Mouse (Mus musculus) lung, embryonic 14.5 days (tissue): ENCODE measurements around the gene Tigit. TPM values are rescaled to one million over a fixed set of nuclear protein-coding genes. Genes with fewer than 3 reads are reported as not detected.
A peak's percentile ranks its signal among the peaks of the same experiment; 100 is the strongest.

Source experiments
- ATAC-seq: fragments of 200-750 bp; cut with Nextera tagmentation; 2 replicates; pipeline ENCODE4 v1.8.0; 2017; ENCODE audit warnings: mild to moderate bottlenecking, moderate TSS enrichment, moderate library complexity; ENCODE audit not compliant: insufficient read depth
- DNase-seq: peaks from one replicate; pipeline ENCODE4 v3.0.0-alpha.2; 2015
- H3K27ac ChIP-seq: fragments of 300-500 bp; sonication (generic); 2 replicates; pipeline ENCODE4 v1.5.1; 2014; ENCODE audit warnings: low read depth, mild to moderate bottlenecking, moderate library complexity
- H3K27me3 ChIP-seq: fragments of 300-500 bp; sonication (generic); 2 replicates; pipeline ENCODE4 v1.6.1; 2014; ENCODE audit warnings: low read length, control low read depth; ENCODE audit not compliant: insufficient read depth
- H3K36me3 ChIP-seq: fragments of 300-500 bp; sonication (generic); 2 replicates; pipeline ENCODE4 v1.6.1; 2014; ENCODE audit warnings: control low read depth; ENCODE audit not compliant: insufficient read depth
- H3K4me1 ChIP-seq: fragments of 300-500 bp; sonication (generic); 2 replicates; pipeline ENCODE4 v1.6.1; 2014; ENCODE audit warnings: antibody characterized with exemption, control low read depth; ENCODE audit not compliant: insufficient read depth
- H3K4me2 ChIP-seq: fragments of 300-500 bp; sonication (generic); 2 replicates; pipeline ENCODE4 v1.6.1; 2014; ENCODE audit warnings: mild to moderate bottlenecking
- H3K4me3 ChIP-seq: fragments of 300-500 bp; sonication (generic); 2 replicates; pipeline ENCODE4 v1.5.1; 2014; ENCODE audit warnings: low read depth, low read length
- H3K9ac ChIP-seq: fragments of 300-500 bp; sonication (generic); 2 replicates; pipeline ENCODE4 v1.6.1; 2014
- H3K9me3 ChIP-seq: fragments of 300-500 bp; sonication (generic); 2 replicates; pipeline ENCODE4 v1.6.1; 2016; ENCODE audit warnings: low read depth, low read length, control low read depth
- CTCF ChIP-seq: IDR thresholded peaks from 2 replicates; pipeline ENCODE4 v1.5.1; 2016; ENCODE audit warnings: antibody characterized with exemption, low read depth
- WGBS: fragments of 180-500 bp; shearing (Covaris S2); extraction: QIAGEN DNeasy Blood & Tissue Kit; methylation state at CpG from one replicate; pipeline ENCODE4 v1.1.7; 2014; 5-methylcytosine and 5-hydroxymethylcytosine counted together
- polyA plus RNA-seq: library from polyadenylated mRNA; unstranded; fragments of >200 nt; fragmentation: Nextera tagmentation; extraction: Ambion mirVana; gene quantifications from 2 replicates; pipeline ENCODE4 v1.2.1, GENCODE M21; 2014

Tigit gene
- polyA plus RNA-seq, 1 experiment from 2014 or later: not detected

DNA sequence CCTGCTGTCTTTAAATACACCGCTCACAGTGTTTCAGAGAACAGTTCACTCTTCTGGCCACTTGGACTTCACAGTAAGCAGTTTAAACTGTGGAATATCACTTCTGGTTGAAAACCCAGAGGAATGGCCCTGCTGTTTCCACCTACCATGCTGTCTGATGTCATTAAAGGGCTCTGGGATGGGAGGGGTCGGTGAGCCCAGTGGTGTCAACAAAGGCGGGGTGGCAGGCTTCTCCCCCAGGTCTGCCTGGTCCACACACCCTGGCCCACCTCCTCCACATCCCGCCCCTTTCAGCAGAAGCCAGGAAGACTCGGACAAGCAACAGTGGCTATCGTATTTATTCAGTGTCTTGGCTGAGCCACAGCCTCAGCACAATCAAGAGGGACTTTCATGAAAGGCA lies 44.7 kb downstream of the Tigit start:
- H3K9me3 ChIP-seq: no peaks in the 10 kb centered on the region
- H3K36me3 ChIP-seq: 0 out of 2 replicates have a peak, but pooled peaks cover 3% of the 10 kb centered on the region
- TF ChIP-seq CTCF: no peak
- H3K9ac ChIP-seq: no peak overlapping the region
- no peak overlapping the region for H3K4me2 ChIP-seq
- no peak for ATAC-seq
- no peak overlapping the region for H3K27ac ChIP-seq
- H3K27me3 ChIP-seq: no peaks in the 10 kb centered on the region
- H3K4me3 ChIP-seq: no peak overlapping the region
- DNase-seq: no peak
- no peaks in the 10 kb centered on the region for H3K4me1 ChIP-seq
- 40% methylated on average over 6 of the region's 6 CpGs for WGBS

DNA sequence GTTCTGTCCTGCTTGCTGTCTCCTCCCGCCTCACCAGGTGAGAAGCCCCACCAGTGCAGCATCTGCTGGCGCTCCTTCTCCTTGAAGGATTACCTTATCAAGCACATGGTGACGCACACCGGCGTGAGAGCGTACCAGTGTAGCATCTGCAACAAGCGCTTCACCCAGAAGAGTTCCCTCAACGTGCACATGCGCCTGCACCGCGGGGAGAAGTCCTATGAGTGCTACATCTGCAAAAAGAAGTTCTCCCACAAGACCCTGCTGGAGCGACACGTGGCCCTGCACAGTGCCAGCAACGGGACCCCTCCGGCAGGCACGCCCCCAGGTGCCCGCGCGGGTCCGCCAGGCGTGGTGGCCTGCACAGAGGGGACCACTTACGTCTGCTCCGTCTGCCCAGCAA lies 45.7 kb downstream of the Tigit start:
- Histone ChIP-seq H3K9ac (no peak overlapping the region), H3K27me3 (no peaks in the 10 kb centered on the region), H3K4me3 (no peak overlapping the region), H3K36me3 (0 out of 2 replicates have a peak, but pooled peaks cover 3% of the 10 kb centered on the region), H3K4me2 (no peak overlapping the region), H3K4me1 (no peaks in the 10 kb centered on the region), H3K9me3 (no peaks in the 10 kb centered on the region), H3K27ac (no peak overlapping the region)
- TF ChIP-seq CTCF: no peak
- DNase-seq (no peak), ATAC-seq (no peak)
- WGBS: 83% methylated on average over 23 of the region's 23 CpGs

DNA sequence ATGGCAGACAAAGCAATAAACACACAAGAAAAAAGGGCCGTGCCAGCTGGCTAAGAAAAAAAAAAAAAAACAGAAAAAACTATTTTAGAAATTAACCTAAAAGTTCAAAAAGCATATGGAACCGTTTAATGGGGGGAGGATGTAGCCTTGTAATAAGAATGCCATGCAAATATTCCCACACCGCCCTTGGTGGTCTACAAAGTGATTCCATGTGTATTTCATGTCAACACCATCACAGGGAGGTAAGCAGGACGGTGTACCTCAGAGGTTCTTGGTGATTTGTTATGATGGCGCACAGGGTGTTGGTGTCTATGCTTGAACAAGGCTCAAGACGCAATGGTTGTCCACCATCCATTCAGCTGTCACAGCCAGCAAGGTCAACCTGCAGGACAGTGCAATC lies 46.6 kb downstream of the Tigit start:
- Histone ChIP-seq H3K9ac (no peak overlapping the region), H3K4me1 (no peaks in the 10 kb centered on the region), H3K4me2 (no peak overlapping the region), H3K27me3 (no peaks in the 10 kb centered on the region), H3K27ac (no peak overlapping the region), H3K36me3 (0 out of 2 replicates have a peak, but pooled peaks cover 3% of the 10 kb centered on the region), H3K4me3 (no peak overlapping the region), H3K9me3 (no peaks in the 10 kb centered on the region)
- no peak for DNase-seq
- WGBS: 76% methylated on average over 6 of the region's 6 CpGs
- no peak for TF ChIP-seq CTCF
- ATAC-seq: no peak

DNA sequence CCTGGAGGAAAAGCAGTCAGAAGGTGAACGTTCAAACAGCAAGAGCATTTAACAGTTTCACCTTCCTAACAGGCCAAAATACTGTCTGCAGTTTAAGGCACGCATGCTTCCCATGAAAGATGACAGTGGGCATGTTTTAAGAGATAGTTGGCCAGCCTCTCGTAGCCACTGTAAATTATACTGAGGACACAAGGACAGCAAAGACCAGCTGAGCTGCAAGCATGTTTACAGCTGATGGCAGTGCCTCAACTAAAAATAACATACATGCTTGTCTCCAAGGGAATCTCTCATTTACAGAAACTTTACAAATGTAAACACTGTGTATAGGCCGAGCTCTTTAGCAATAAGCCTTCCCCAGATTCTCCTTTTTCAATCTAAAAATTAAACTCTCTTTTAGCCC lies 47.6 kb downstream of the Tigit start:
- no peak overlapping the region for H3K9ac ChIP-seq

DNA sequence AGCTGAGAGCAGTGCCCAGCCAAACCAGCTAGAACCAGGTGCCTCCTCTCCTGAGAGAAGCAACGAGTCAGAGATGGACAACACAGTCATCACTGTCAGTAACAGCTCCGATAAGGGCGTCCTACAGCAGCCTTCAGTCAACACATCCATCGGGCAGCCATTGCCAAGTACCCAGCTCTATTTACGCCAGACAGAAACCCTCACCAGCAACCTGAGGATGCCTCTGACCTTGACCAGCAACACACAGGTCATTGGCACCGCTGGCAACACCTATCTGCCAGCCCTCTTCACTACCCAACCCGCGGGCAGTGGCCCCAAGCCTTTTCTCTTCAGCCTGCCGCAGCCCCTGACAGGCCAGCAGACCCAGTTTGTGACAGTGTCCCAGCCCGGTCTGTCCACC lies 53.6 kb downstream of the Tigit start:
- WGBS: 84% methylated on average over 10 of the region's 10 CpGs
- no peak for TF ChIP-seq CTCF
- Histone ChIP-seq H3K4me1 (no peaks in the 10 kb centered on the region), H3K4me3 (no peak overlapping the region), H3K9ac (no peak overlapping the region), H3K4me2 (no peak overlapping the region), H3K36me3 (peaks cover 4% of the 10 kb centered on the region; the same call in 1 of the 2 replicates), H3K9me3 (no peaks in the 10 kb centered on the region), H3K27ac (no peak overlapping the region), H3K27me3 (no peaks in the 10 kb centered on the region)
- DNase-seq (no peak), ATAC-seq (no peak)

More for the DNA sequence above, 47.6 kb downstream of the Tigit start:
- Histone ChIP-seq H3K27me3 (no peaks in the 10 kb centered on the region), H3K4me2 (no peak overlapping the region), H3K36me3 (0 out of 2 replicates have a peak, but pooled peaks cover 3% of the 10 kb centered on the region), H3K9me3 (no peaks in the 10 kb centered on the region), H3K4me3 (no peak overlapping the region), H3K4me1 (no peaks in the 10 kb centered on the region), H3K27ac (no peak overlapping the region; the same call in 1 of the 2 replicates)
- ATAC-seq (no peak; the same call in 1 of the 2 replicates), DNase-seq (peak; percentile 37)
- WGBS: 38% methylated on average over 4 of the region's 4 CpGs
- TF ChIP-seq CTCF: no peak

DNA sequence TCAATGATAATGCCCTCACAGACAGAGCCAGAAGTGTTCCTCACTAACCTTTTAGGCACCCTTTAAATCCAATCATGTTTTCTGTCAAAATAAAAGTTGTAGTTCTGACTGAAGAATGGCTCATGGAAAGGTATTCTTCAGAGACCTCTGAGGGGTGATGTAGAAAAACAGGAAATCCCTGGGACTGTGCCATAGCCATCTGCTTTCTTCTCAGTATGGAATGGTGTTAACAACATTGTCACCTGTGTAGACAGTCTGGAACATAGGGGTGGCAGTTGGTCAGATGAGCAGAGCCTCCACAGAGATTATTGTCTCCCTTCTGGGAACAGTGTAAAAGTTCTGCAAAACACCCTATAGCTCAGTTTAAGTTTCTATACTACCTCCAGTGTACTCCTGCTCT lies 55.9 kb downstream of the Tigit start:
- Histone ChIP-seq H3K4me2 (no peak overlapping the region), H3K4me1 (no peaks in the 10 kb centered on the region), H3K9ac (no peak overlapping the region), H3K9me3 (no peaks in the 10 kb centered on the region), H3K4me3 (no peak overlapping the region), H3K27me3 (no peaks in the 10 kb centered on the region), H3K36me3 (peaks cover 4% of the 10 kb centered on the region; the same call in 1 of the 2 replicates), H3K27ac (no peak overlapping the region)
- TF ChIP-seq CTCF: no peak
- ATAC-seq (no peak), DNase-seq (no peak)

DNA sequence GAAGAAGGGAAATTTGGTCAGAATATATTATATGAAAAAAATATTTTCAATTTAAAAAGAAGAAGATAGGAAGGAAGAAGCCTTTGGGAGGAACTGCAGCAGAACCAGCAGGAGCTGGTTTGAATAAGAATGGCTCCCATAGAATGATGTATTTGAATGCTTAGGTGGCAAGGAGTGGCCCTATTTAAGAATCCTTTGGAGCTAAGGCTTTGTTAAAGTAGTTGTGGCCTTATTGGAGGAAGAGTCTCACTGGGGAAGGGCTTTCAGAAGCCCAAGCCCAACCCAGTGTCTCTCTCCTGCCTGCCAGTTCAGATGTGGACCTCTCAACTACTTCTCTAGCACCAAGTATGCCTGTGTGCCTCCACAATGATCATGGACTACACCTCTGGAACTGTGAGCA lies 56.9 kb downstream of the Tigit start:
- Histone ChIP-seq H3K9ac (no peak overlapping the region), H3K9me3 (no peaks in the 10 kb centered on the region), H3K4me3 (no peak overlapping the region), H3K36me3 (peaks cover 4% of the 10 kb centered on the region; the same call in 1 of the 2 replicates), H3K4me2 (no peak overlapping the region), H3K27me3 (no peaks in the 10 kb centered on the region), H3K4me1 (no peaks in the 10 kb centered on the region), H3K27ac (no peak overlapping the region)
- ATAC-seq (no peak), DNase-seq (no peak)
- no peak for TF ChIP-seq CTCF
